ENCODE assay signal across 26 mouse cellular contexts in the genomic region with DNA sequence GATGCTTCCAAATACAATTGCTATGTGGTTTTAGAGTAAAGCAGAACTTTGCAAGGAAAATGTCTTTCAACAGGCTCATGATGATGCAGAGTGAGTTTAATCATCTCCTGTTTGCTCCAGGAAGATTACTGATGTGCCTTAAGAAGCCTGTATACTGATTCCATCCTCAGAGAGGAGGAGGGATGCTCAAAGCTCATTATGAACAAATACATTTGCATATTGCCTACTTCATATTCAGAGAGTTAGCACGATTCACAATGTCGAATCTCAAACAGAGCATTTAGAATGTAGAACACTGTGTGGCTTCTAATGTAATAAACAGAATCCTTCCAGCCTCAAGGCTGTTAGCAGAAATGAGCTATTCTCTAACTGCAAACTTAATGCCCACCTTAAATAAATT.
A peak's percentile ranks its signal among the peaks of the same experiment; 100 is the strongest.
DNase-seq lines count a peak whose midpoint lies in the region; ATAC-seq lines count a peak whose summit lies in the region.
"Had no signal": no experiment of that assay in that cellular context is flagged by ENCODE, and none has a peak within 500 bp of the region (broad histone marks: within the 10 kb centered on the region; RNA-seq: fewer than 3 reads in every experiment).

No protein-coding gene starts in this region.

- no peak for DNase-seq in forebrain, embryonic 11.5 days (ENCODE audit: low spot score)
- no peak for DNase-seq in midbrain, embryonic 10.5 days (ENCODE audit: low spot score)
- no peak for DNase-seq in midbrain, embryonic 11.5 days (ENCODE audit: low spot score, missing footprints)
- DNase-seq in urinary bladder, postnatal 36 days (ENCODE audit: low spot score in 2 of 2) = no peak
- DNase-seq in left cerebral cortex, postnatal 4 days = no peak
- DNase-seq: adrenal gland, postnatal 14 days; cerebellum, adult 2 months; cerebellum, postnatal 14 days; gastrocnemius, adult 2 months; gastrocnemius, postnatal 36 days; heart, adult 18-20 months; heart, postnatal 4 days; kidney, adult 11 months; kidney, postnatal 25 days; lung, embryonic 14.5 days; lung, postnatal 14 days; right cerebral cortex, postnatal 25 days; thymus, postnatal 14 days had no signal

- 39% methylated on average over 2 of the region's 2 CpGs for WGBS in forebrain, embryonic 15.5 days
- WGBS in forebrain, embryonic 11.5 days = 81% methylated on average over 2 of the region's 2 CpGs
- 81% methylated on average over 2 of the region's 2 CpGs for WGBS in midbrain, embryonic 10.5 days
- WGBS in midbrain, embryonic 11.5 days = 65% methylated on average over 2 of the region's 2 CpGs
- 20% methylated on average over 2 of the region's 2 CpGs for WGBS in midbrain, embryonic 15.5 days

- no peak overlapping the region for H3K4me3 ChIP-seq in forebrain, embryonic 15.5 days
- H3K4me3 ChIP-seq in forebrain, embryonic 11.5 days (ENCODE audit: low read depth, low read length) = no peak overlapping the region
- H3K4me3 ChIP-seq in midbrain, embryonic 10.5 days = no peak overlapping the region
- H3K4me3 ChIP-seq in midbrain, embryonic 11.5 days (ENCODE audit: low read depth, low read length) = no peak overlapping the region
- no peak overlapping the region for H3K4me3 ChIP-seq in midbrain, embryonic 15.5 days
- H3K4me3 ChIP-seq: erythroblast, embryonic 14.5 days; gastrocnemius, adult 2 months; heart, embryonic 12.5 days; kidney, embryonic 15.5 days; limb, embryonic 12.5 days; liver, embryonic 15.5 days had no signal

- no peak overlapping the region for H3K9ac ChIP-seq in forebrain, embryonic 15.5 days (replicated peaks)
- no peak overlapping the region for H3K9ac ChIP-seq in forebrain, embryonic 11.5 days (ENCODE audit: low read length)
- H3K9ac ChIP-seq in midbrain, embryonic 11.5 days (ENCODE audit: low read length) = no peak overlapping the region
- no peak overlapping the region for H3K9ac ChIP-seq in midbrain, embryonic 15.5 days
- H3K9ac ChIP-seq: heart, embryonic 12.5 days; kidney, embryonic 15.5 days; limb, embryonic 12.5 days; liver, embryonic 15.5 days; lung, embryonic 14.5 days had no signal

- no peaks in the 10 kb centered on the region for H3K36me3 ChIP-seq in forebrain, embryonic 15.5 days
- H3K36me3 ChIP-seq in forebrain, embryonic 11.5 days (ENCODE audit: control insufficient read depth, insufficient read depth, low read length) = no peaks in the 10 kb centered on the region
- H3K36me3 ChIP-seq in midbrain, embryonic 10.5 days = no peaks in the 10 kb centered on the region
- no peaks in the 10 kb centered on the region for H3K36me3 ChIP-seq in midbrain, embryonic 11.5 days (ENCODE audit: control insufficient read depth, insufficient read depth, low read length)
- no peaks in the 10 kb centered on the region for H3K36me3 ChIP-seq in midbrain, embryonic 15.5 days (replicated peaks)
- H3K36me3 ChIP-seq: heart, embryonic 12.5 days; kidney, embryonic 15.5 days; limb, embryonic 12.5 days; liver, embryonic 15.5 days had no signal

- H3K9me3 ChIP-seq in forebrain, embryonic 15.5 days = no peaks in the 10 kb centered on the region
- H3K9me3 ChIP-seq in forebrain, embryonic 11.5 days (ENCODE audit: control insufficient read depth, low read length) = no peaks in the 10 kb centered on the region
- no peaks in the 10 kb centered on the region for H3K9me3 ChIP-seq in midbrain, embryonic 10.5 days (replicated peaks)
- no peaks in the 10 kb centered on the region for H3K9me3 ChIP-seq in midbrain, embryonic 11.5 days (ENCODE audit: control insufficient read depth, low read length)
- no peaks in the 10 kb centered on the region for H3K9me3 ChIP-seq in midbrain, embryonic 15.5 days
- H3K9me3 ChIP-seq: heart, embryonic 12.5 days; kidney, embryonic 15.5 days; limb, embryonic 12.5 days; liver, embryonic 15.5 days had no signal

- H3K4me2 ChIP-seq in forebrain, embryonic 15.5 days (replicated peaks) = no peak overlapping the region
- H3K4me2 ChIP-seq in forebrain, embryonic 11.5 days (ENCODE audit: low read depth, low read length, severe bottlenecking) = no peak overlapping the region
- no peak overlapping the region for H3K4me2 ChIP-seq in midbrain, embryonic 11.5 days
- no peak overlapping the region for H3K4me2 ChIP-seq in midbrain, embryonic 15.5 days
- H3K4me2 ChIP-seq: heart, embryonic 12.5 days; kidney, embryonic 15.5 days; limb, embryonic 12.5 days; liver, embryonic 15.5 days; lung, embryonic 14.5 days had no signal

- peaks cover 7% of the 10 kb centered on the region; the same call in 1 of the 2 replicates for H3K4me1 ChIP-seq in forebrain, embryonic 15.5 days
- H3K4me1 ChIP-seq in forebrain, embryonic 11.5 days (replicated peaks; ENCODE audit: control insufficient read depth, insufficient read depth, low read length) = no peaks in the 10 kb centered on the region
- H3K4me1 ChIP-seq in midbrain, embryonic 10.5 days = peaks cover 40% of the 10 kb centered on the region
- peaks cover 14% of the 10 kb centered on the region for H3K4me1 ChIP-seq in midbrain, embryonic 11.5 days (ENCODE audit: control insufficient read depth, insufficient read depth, low read length)
- H3K4me1 ChIP-seq in midbrain, embryonic 15.5 days = peaks cover 33% of the 10 kb centered on the region
- H3K4me1 ChIP-seq: heart, embryonic 12.5 days; kidney, embryonic 15.5 days; limb, embryonic 12.5 days; liver, embryonic 15.5 days had no signal

- H3K27me3 ChIP-seq in forebrain, embryonic 15.5 days = no peaks in the 10 kb centered on the region
- no peaks in the 10 kb centered on the region for H3K27me3 ChIP-seq in forebrain, embryonic 11.5 days (ENCODE audit: control insufficient read depth, insufficient read depth, low read length)
- no peaks in the 10 kb centered on the region for H3K27me3 ChIP-seq in midbrain, embryonic 10.5 days (ENCODE audit: low read depth, poor library complexity, severe bottlenecking)
- no peaks in the 10 kb centered on the region for H3K27me3 ChIP-seq in midbrain, embryonic 11.5 days (ENCODE audit: control insufficient read depth, insufficient read depth, low read length)
- no peaks in the 10 kb centered on the region for H3K27me3 ChIP-seq in midbrain, embryonic 15.5 days (replicated peaks)
- H3K27me3 ChIP-seq: heart, embryonic 12.5 days; kidney, embryonic 15.5 days; limb, embryonic 12.5 days; liver, embryonic 15.5 days had no signal

- peak; percentile 58; the same call in 1 of the 2 replicates for ATAC-seq in forebrain, embryonic 15.5 days (replicated peaks)
- ATAC-seq in forebrain, embryonic 11.5 days (replicated peaks; ENCODE audit: low FRiP score) = no peak
- ATAC-seq in midbrain, embryonic 11.5 days (ENCODE audit: low FRiP score) = no peak
- ATAC-seq in midbrain, embryonic 15.5 days (replicated peaks) = peak; percentile 27; the same call in 1 of the 2 replicates
- ATAC-seq: Patski had no signal

- no peak overlapping the region for H3K27ac ChIP-seq in forebrain, embryonic 15.5 days (replicated peaks)
- H3K27ac ChIP-seq in forebrain, embryonic 11.5 days (ENCODE audit: low read depth, low read length) = no peak overlapping the region
- H3K27ac ChIP-seq in midbrain, embryonic 10.5 days (replicated peaks) = peak overlapping the region; percentile 42; the same call in 1 of the 2 replicates
- H3K27ac ChIP-seq in midbrain, embryonic 11.5 days (ENCODE audit: low read depth, low read length) = no peak overlapping the region
- peak overlapping the region; percentile 60 for H3K27ac ChIP-seq in midbrain, embryonic 15.5 days
- H3K27ac ChIP-seq: gastrocnemius, adult 2 months; kidney, embryonic 15.5 days; limb, embryonic 12.5 days; liver, embryonic 15.5 days had no signal

- intact Hi-C loops in left cerebral cortex, postnatal 4 days (cut with DNase I) = no loop called here

Comparison
In these comparisons a context has a peak if more than half of its experiments do, and no peak if none do; other contexts are left out.
1. ATAC-seq: peak in forebrain, embryonic 15.5 days (single experiment) and midbrain, embryonic 15.5 days (single experiment); none in forebrain, embryonic 11.5 days (single experiment) and midbrain, embryonic 11.5 days (single experiment).
2. H3K27ac ChIP-seq: peak in midbrain, embryonic 10.5 days (single experiment) and midbrain, embryonic 15.5 days (single experiment); none in forebrain, embryonic 15.5 days (single experiment), forebrain, embryonic 11.5 days (single experiment) and midbrain, embryonic 11.5 days (single experiment).